Mouse (Mus musculus): Measurements from ENCODE around the gene Zgrf1. TPM values are rescaled to one million over a fixed set of nuclear protein-coding genes. Genes with fewer than 3 reads are reported as not detected.

Gene Zgrf1
- polyA plus RNA-seq (2012; rRNA removed) (3.2 and 4.7 TPM in 2 replicates), polyA plus RNA-seq (2014; fragmentation: Nextera tagmentation; extraction: Ambion mirVana) (4.0 and 4.1 TPM in 2 replicates)

- Histone ChIP-seq H3K4me3 (ENCODE audit: insufficient read depth in 1 of 2, low read depth in 2 of 2, low read length in 2 of 2) (peak within 1 kb of the TSS; percentile 80 to 92), H3K9ac (replicated peaks) (peak within 1 kb of the TSS; percentile 81), H3K4me1 (replicated peaks; ENCODE audit: control insufficient read depth in 2 of 2, insufficient read depth in 2 of 2, low read length in 1 of 2) (peaks cover 0 to 4% of the 10 kb centered on the region in 2 experiments; a peak in 2 of 4 replicates), H3K9me3 (ENCODE audit: control insufficient read depth, low read length) (no peaks in the 10 kb centered on the region), H3K27ac (peak within 1 kb of the TSS; percentile 60), H3K27me3 (ENCODE audit: control insufficient read depth, insufficient read depth, low read length) (no peaks in the 10 kb centered on the region), H3K4me2 (ENCODE audit: low read depth) (peak within 1 kb of the TSS; percentile 84), H3K36me3 (replicated peaks; ENCODE audit: control insufficient read depth, insufficient read depth, low read depth) (peaks cover 13% of the 10 kb centered on the region)
- no peak for TF ChIP-seq CTCF (IDR thresholded peaks at IDR 0.05; ENCODE audit: low read depth)
- 0 out of 2 replicates have a peak, but pooled peaks have one; percentile 5 for TF ChIP-seq EP300 (IDR thresholded peaks at IDR 0.05; ENCODE audit: low read depth)
- DNase-seq (ENCODE audit: low read depth in 3 of 3, low spot score in 3 of 3) = peak; percentile 95 to 97 (median 96)
- peak; percentile 98 for ATAC-seq (ENCODE audit: insufficient read depth)
- WGBS (ENCODE audit: insufficient replicate concordance) = under 1% methylated on average over 71 of the region's 73 CpGs
These were observed at the start of gene Zgrf1, which contains the start of gene Larp7 for GRCm38 (mm10) chr3:127552973-127553719. Gene Zgrf1 (plus strand): TSS chr3:127553489. Gene Larp7 (minus strand): TSS chr3:127553349.

- WGBS (ENCODE audit: insufficient replicate concordance) = 58% methylated on average over 15 of the region's 15 CpGs
- H3K9ac ChIP-seq (replicated peaks) = no peak overlapping the region
- ATAC-seq (ENCODE audit: insufficient read depth) = peak; percentile 69; the same call in 1 of the 2 replicates
- H3K4me2 ChIP-seq (ENCODE audit: low read depth) = no peak overlapping the region
- H3K27ac ChIP-seq = no peak overlapping the region
- 0 out of 2 replicates have a peak, but pooled peaks have one; percentile 25 for TF ChIP-seq EP300 (IDR thresholded peaks at IDR 0.05; ENCODE audit: low read depth)
- TF ChIP-seq CTCF (IDR thresholded peaks at IDR 0.05; ENCODE audit: low read depth) = no peak
- no peak for DNase-seq (ENCODE audit: low read depth in 3 of 3, low spot score in 3 of 3)
- H3K36me3 ChIP-seq (replicated peaks; ENCODE audit: control insufficient read depth, insufficient read depth, low read depth) = no peaks in the 10 kb centered on the region
- H3K4me1 ChIP-seq (replicated peaks; ENCODE audit: control insufficient read depth in 2 of 2, insufficient read depth in 2 of 2, low read length in 1 of 2) = no peaks in the 10 kb centered on the region
- H3K27me3 ChIP-seq (ENCODE audit: control insufficient read depth, insufficient read depth, low read length) = no peaks in the 10 kb centered on the region
- no peaks in the 10 kb centered on the region for H3K9me3 ChIP-seq (ENCODE audit: control insufficient read depth, low read length)
- H3K4me3 ChIP-seq (ENCODE audit: insufficient read depth in 1 of 2, low read depth in 2 of 2, low read length in 2 of 2) = no peak overlapping the region
These were observed 45.2 kb upstream of the Zgrf1 start for GRCm38 (mm10) chr3:127507878-127508783.

GRCm38 (mm10) chr3:127511786-127512746 lies 41.2 kb upstream of the Zgrf1 start:
- 61% methylated on average over 12 of the region's 12 CpGs for WGBS (ENCODE audit: insufficient replicate concordance)

GRCm38 (mm10) chr3:127512794-127513335 lies 40.4 kb upstream of the Zgrf1 start:
- DNase-seq (ENCODE audit: low read depth in 3 of 3, low spot score in 3 of 3) (no peak), ATAC-seq (ENCODE audit: insufficient read depth) (no peak)
- WGBS (ENCODE audit: insufficient replicate concordance) = 59% methylated on average over 15 of the region's 15 CpGs
- no peak for TF ChIP-seq CTCF (IDR thresholded peaks at IDR 0.05; ENCODE audit: low read depth)
- no peak for TF ChIP-seq EP300 (IDR thresholded peaks at IDR 0.05; ENCODE audit: low read depth)
- no peaks in the 10 kb centered on the region for H3K9me3 ChIP-seq (ENCODE audit: control insufficient read depth, low read length)
- H3K36me3 ChIP-seq (replicated peaks; ENCODE audit: control insufficient read depth, insufficient read depth, low read depth) = no peaks in the 10 kb centered on the region
- no peak overlapping the region for H3K4me2 ChIP-seq (ENCODE audit: low read depth)
- no peaks in the 10 kb centered on the region for H3K27me3 ChIP-seq (ENCODE audit: control insufficient read depth, insufficient read depth, low read length)
- H3K27ac ChIP-seq = no peak overlapping the region
- H3K4me3 ChIP-seq (ENCODE audit: insufficient read depth in 1 of 2, low read depth in 2 of 2, low read length in 2 of 2) = no peak overlapping the region
- no peaks in the 10 kb centered on the region for H3K4me1 ChIP-seq (replicated peaks; ENCODE audit: control insufficient read depth in 2 of 2, insufficient read depth in 2 of 2, low read length in 1 of 2)
- H3K9ac ChIP-seq (replicated peaks) = no peak overlapping the region

More at GRCm38 (mm10) chr3:127511786-127512746, 41.2 kb upstream of the Zgrf1 start:
- H3K9ac ChIP-seq (replicated peaks) = no peak overlapping the region
- ATAC-seq (ENCODE audit: insufficient read depth) = no peak
- H3K36me3 ChIP-seq (replicated peaks; ENCODE audit: control insufficient read depth, insufficient read depth, low read depth) = no peaks in the 10 kb centered on the region
- H3K9me3 ChIP-seq (ENCODE audit: control insufficient read depth, low read length) = no peaks in the 10 kb centered on the region
- no peak for TF ChIP-seq EP300 (IDR thresholded peaks at IDR 0.05; ENCODE audit: low read depth)
- TF ChIP-seq CTCF (IDR thresholded peaks at IDR 0.05; ENCODE audit: low read depth) = no peak
- no peak overlapping the region for H3K4me2 ChIP-seq (ENCODE audit: low read depth)
- no peaks in the 10 kb centered on the region for H3K4me1 ChIP-seq (replicated peaks; ENCODE audit: control insufficient read depth in 2 of 2, insufficient read depth in 2 of 2, low read length in 1 of 2)
- no peaks in the 10 kb centered on the region for H3K27me3 ChIP-seq (ENCODE audit: control insufficient read depth, insufficient read depth, low read length)
- no peak for DNase-seq (ENCODE audit: low read depth in 3 of 3, low spot score in 3 of 3)
- no peak overlapping the region for H3K4me3 ChIP-seq (ENCODE audit: insufficient read depth in 1 of 2, low read depth in 2 of 2, low read length in 2 of 2)
- no peak overlapping the region for H3K27ac ChIP-seq
